Mouse (Mus musculus): ENCODE results near the gene Cphx1. TPM values are rescaled to one million over a fixed set of nuclear protein-coding genes. Genes with fewer than 3 reads are reported as not detected.

Gene Cphx1
- total RNA-seq, 2 experiments from 2014 or later: not detected

Other genes starting within 250 kb of the Cphx1 start
- 10 to 100 TPM; 27.4 to 34.2 TPM for gene Ppif, start 244.2 kb upstream of the Cphx1 start, total RNA-seq (2021)
- 10 to 100 TPM; 56.4 to 58.5 TPM for gene Zcchc24, start 169.3 kb upstream of the Cphx1 start, total RNA-seq (2021)
- gene Anxa11, start 96.1 kb upstream of the Cphx1 start, total RNA-seq (2021): 10 to 100 TPM; 87.9 to 88.8 TPM
- gene Plac9a, start 35.2 kb upstream of the Cphx1 start, total RNA-seq (2021): not detected
- 10 to 100 TPM in 1 of 2 experiments, 1 to 10 TPM in 1; 9.6 to 10.5 TPM for gene Tmem254a, start 10.6 kb upstream of the Cphx1 start, total RNA-seq (2021)
- gene Duxbl1, start 40.3 kb downstream of the Cphx1 start, total RNA-seq (2021): under 1 TPM in 1 of 2 experiments, not detected in 1; 0.54 TPM
- 1 to 10 TPM; 1.7 to 2.3 TPM for gene Gm9780, start 104.4 kb downstream of the Cphx1 start, total RNA-seq (2021)
- gene Tmem254c, start 129.1 kb downstream of the Cphx1 start, total RNA-seq (2021): 10 to 100 TPM; 15.8 to 18.1 TPM
- gene Cphx2, start 143.2 kb downstream of the Cphx1 start, total RNA-seq (2021): not detected
- not detected for gene Cphx3, start 144.0 kb downstream of the Cphx1 start, total RNA-seq (2021)
- under 1 TPM in 1 of 2 experiments, not detected in 1; 0.31 TPM for gene Duxbl2, start 180.0 kb downstream of the Cphx1 start, total RNA-seq (2021)
- gene Plac9b, start 244.2 kb downstream of the Cphx1 start, total RNA-seq (2021): 1 to 10 TPM; 5.0 to 7.9 TPM

All from layer of hippocampus, adult 2 months (tissue).